Mouse (Mus musculus): ENCODE data around the gene Serpina3c. TPM values are rescaled to one million over a fixed set of nuclear protein-coding genes. Genes with fewer than 3 reads are reported as not detected.
A peak's percentile ranks its signal among the peaks of the same experiment; 100 is the strongest.

Serpina3c gene
- not detected in 2 replicates for polyA plus RNA-seq (2014; fragmentation: Nextera tagmentation; extraction: Ambion mirVana)

GRCm38 (mm10) chr12:104153656-104154055 lies at the start of gene Serpina3c:
Gene Serpina3c (minus strand): TSS chr12:104153870.
- DNase-seq (ENCODE audit: low spot score) (peak; percentile 31), ATAC-seq (replicated peaks; ENCODE audit: low FRiP score, low TSS enrichment, low read depth) (no peak)
- WGBS = 93% methylated on average over 2 of the region's 2 CpGs

GRCm38 (mm10) chr12:104190852-104191251 lies 37.2 kb upstream of the Serpina3c start:
- H3K4me3 ChIP-seq (ENCODE audit: low read depth, low read length) = no peak overlapping the region
- no peak overlapping the region for H3K27ac ChIP-seq (ENCODE audit: low read depth)
- no peak for ATAC-seq (replicated peaks; ENCODE audit: low FRiP score, low TSS enrichment, low read depth)

More at GRCm38 (mm10) chr12:104153656-104154055, at the start of gene Serpina3c:
- no peak within 1 kb of the TSS for H3K4me3 ChIP-seq (ENCODE audit: low read depth, low read length)
- H3K4me2 ChIP-seq (ENCODE audit: low read length) = no peak within 1 kb of the TSS
- no peaks in the 10 kb centered on the region for H3K9me3 ChIP-seq (ENCODE audit: control insufficient read depth, low read length)
- H3K36me3 ChIP-seq (ENCODE audit: control insufficient read depth, insufficient read depth, low read length) = no peaks in the 10 kb centered on the region
- H3K27me3 ChIP-seq (replicated peaks; ENCODE audit: control insufficient read depth, insufficient read depth, low read length) = no peaks in the 10 kb centered on the region
- H3K4me1 ChIP-seq (replicated peaks; ENCODE audit: control insufficient read depth, insufficient read depth, low read length) = no peaks in the 10 kb centered on the region
- no peak within 1 kb of the TSS for H3K27ac ChIP-seq (ENCODE audit: low read depth)
- no peak within 1 kb of the TSS for H3K9ac ChIP-seq (ENCODE audit: low read length)

GRCm38 (mm10) chr12:104189246-104189645 lies 35.6 kb upstream of the Serpina3c start:
- Histone ChIP-seq H3K27me3 (replicated peaks; ENCODE audit: control insufficient read depth, insufficient read depth, low read length) (no peaks in the 10 kb centered on the region), H3K4me3 (ENCODE audit: low read depth, low read length) (no peak overlapping the region), H3K4me2 (ENCODE audit: low read length) (no peak overlapping the region), H3K9me3 (ENCODE audit: control insufficient read depth, low read length) (no peaks in the 10 kb centered on the region), H3K27ac (ENCODE audit: low read depth) (no peak overlapping the region), H3K36me3 (ENCODE audit: control insufficient read depth, insufficient read depth, low read length) (no peaks in the 10 kb centered on the region), H3K9ac (ENCODE audit: low read length) (no peak overlapping the region), H3K4me1 (replicated peaks; ENCODE audit: control insufficient read depth, insufficient read depth, low read length) (no peaks in the 10 kb centered on the region)
- DNase-seq (ENCODE audit: low spot score) = no peak
- ATAC-seq (replicated peaks; ENCODE audit: low FRiP score, low TSS enrichment, low read depth) = no peak
- WGBS = 67% methylated on average over 2 of the region's 2 CpGs

More at GRCm38 (mm10) chr12:104190852-104191251, 37.2 kb upstream of the Serpina3c start:
- Histone ChIP-seq H3K4me2 (ENCODE audit: low read length) (no peak overlapping the region), H3K9ac (ENCODE audit: low read length) (no peak overlapping the region), H3K36me3 (ENCODE audit: control insufficient read depth, insufficient read depth, low read length) (no peaks in the 10 kb centered on the region), H3K4me1 (replicated peaks; ENCODE audit: control insufficient read depth, insufficient read depth, low read length) (no peaks in the 10 kb centered on the region), H3K9me3 (ENCODE audit: control insufficient read depth, low read length) (no peaks in the 10 kb centered on the region), H3K27me3 (replicated peaks; ENCODE audit: control insufficient read depth, insufficient read depth, low read length) (no peaks in the 10 kb centered on the region)
- DNase-seq (ENCODE audit: low spot score) = no peak

- Histone ChIP-seq H3K36me3 (ENCODE audit: control insufficient read depth, insufficient read depth, low read length) (no peaks in the 10 kb centered on the region), H3K4me3 (ENCODE audit: low read depth, low read length) (no peak overlapping the region), H3K9ac (ENCODE audit: low read length) (no peak overlapping the region), H3K4me1 (replicated peaks; ENCODE audit: control insufficient read depth, insufficient read depth, low read length) (no peaks in the 10 kb centered on the region), H3K27me3 (replicated peaks; ENCODE audit: control insufficient read depth, insufficient read depth, low read length) (no peaks in the 10 kb centered on the region), H3K27ac (ENCODE audit: low read depth) (no peak overlapping the region), H3K9me3 (ENCODE audit: control insufficient read depth, low read length) (no peaks in the 10 kb centered on the region), H3K4me2 (ENCODE audit: low read length) (no peak overlapping the region)
- DNase-seq (ENCODE audit: low spot score) (peak; percentile 35), ATAC-seq (replicated peaks; ENCODE audit: low FRiP score, low TSS enrichment, low read depth) (no peak)
- WGBS = 86% methylated on average over 3 of the region's 3 CpGs
Measured at GRCm38 (mm10) chr12:104186041-104186581, 32.4 kb upstream of the Serpina3c start.

- Histone ChIP-seq H3K27me3 (replicated peaks; ENCODE audit: control insufficient read depth, insufficient read depth, low read length) (no peaks in the 10 kb centered on the region), H3K4me1 (replicated peaks; ENCODE audit: control insufficient read depth, insufficient read depth, low read length) (no peaks in the 10 kb centered on the region), H3K9me3 (ENCODE audit: control insufficient read depth, low read length) (no peaks in the 10 kb centered on the region), H3K4me2 (ENCODE audit: low read length) (no peak overlapping the region), H3K27ac (ENCODE audit: low read depth) (no peak overlapping the region), H3K36me3 (ENCODE audit: control insufficient read depth, insufficient read depth, low read length) (no peaks in the 10 kb centered on the region), H3K9ac (ENCODE audit: low read length) (no peak overlapping the region), H3K4me3 (ENCODE audit: low read depth, low read length) (no peak overlapping the region)
- no peak for ATAC-seq (replicated peaks; ENCODE audit: low FRiP score, low TSS enrichment, low read depth)
- WGBS = 74% methylated on average over 4 of the region's 4 CpGs
- no peak for DNase-seq (ENCODE audit: low spot score)
Measured at GRCm38 (mm10) chr12:104185046-104185445, 31.4 kb upstream of the Serpina3c start.

- WGBS = 76% methylated on average over 2 of the region's 2 CpGs
- no peaks in the 10 kb centered on the region for H3K9me3 ChIP-seq (ENCODE audit: control insufficient read depth, low read length)
- no peak overlapping the region for H3K4me3 ChIP-seq (ENCODE audit: low read depth, low read length)
- no peak overlapping the region for H3K4me2 ChIP-seq (ENCODE audit: low read length)
- ATAC-seq (replicated peaks; ENCODE audit: low FRiP score, low TSS enrichment, low read depth) (no peak), DNase-seq (ENCODE audit: low spot score) (no peak)
- no peaks in the 10 kb centered on the region for H3K27me3 ChIP-seq (replicated peaks; ENCODE audit: control insufficient read depth, insufficient read depth, low read length)
- no peak overlapping the region for H3K9ac ChIP-seq (ENCODE audit: low read length)
- no peak overlapping the region for H3K27ac ChIP-seq (ENCODE audit: low read depth)
- H3K4me1 ChIP-seq (replicated peaks; ENCODE audit: control insufficient read depth, insufficient read depth, low read length) = no peaks in the 10 kb centered on the region
- H3K36me3 ChIP-seq (ENCODE audit: control insufficient read depth, insufficient read depth, low read length) = no peaks in the 10 kb centered on the region
Measured at GRCm38 (mm10) chr12:104178987-104179386, 25.3 kb upstream of the Serpina3c start.

GRCm38 (mm10) chr12:104178577-104178976 lies 24.9 kb upstream of the Serpina3c start:
- Histone ChIP-seq H3K4me3 (ENCODE audit: low read depth, low read length) (no peak overlapping the region), H3K9ac (ENCODE audit: low read length) (no peak overlapping the region), H3K36me3 (ENCODE audit: control insufficient read depth, insufficient read depth, low read length) (no peaks in the 10 kb centered on the region), H3K4me1 (replicated peaks; ENCODE audit: control insufficient read depth, insufficient read depth, low read length) (no peaks in the 10 kb centered on the region), H3K9me3 (ENCODE audit: control insufficient read depth, low read length) (no peaks in the 10 kb centered on the region), H3K27ac (ENCODE audit: low read depth) (no peak overlapping the region), H3K4me2 (ENCODE audit: low read length) (no peak overlapping the region), H3K27me3 (replicated peaks; ENCODE audit: control insufficient read depth, insufficient read depth, low read length) (no peaks in the 10 kb centered on the region)
- DNase-seq (ENCODE audit: low spot score) (no peak), ATAC-seq (replicated peaks; ENCODE audit: low FRiP score, low TSS enrichment, low read depth) (no peak)

GRCm38 (mm10) chr12:104175636-104176035 lies 22.0 kb upstream of the Serpina3c start:
- 79% methylated on average over 3 of the region's 3 CpGs for WGBS
- Histone ChIP-seq H3K27me3 (replicated peaks; ENCODE audit: control insufficient read depth, insufficient read depth, low read length) (no peaks in the 10 kb centered on the region), H3K4me3 (ENCODE audit: low read depth, low read length) (no peak overlapping the region), H3K27ac (ENCODE audit: low read depth) (no peak overlapping the region), H3K4me1 (replicated peaks; ENCODE audit: control insufficient read depth, insufficient read depth, low read length) (no peaks in the 10 kb centered on the region), H3K9me3 (ENCODE audit: control insufficient read depth, low read length) (no peaks in the 10 kb centered on the region), H3K9ac (ENCODE audit: low read length) (no peak overlapping the region), H3K36me3 (ENCODE audit: control insufficient read depth, insufficient read depth, low read length) (no peaks in the 10 kb centered on the region), H3K4me2 (ENCODE audit: low read length) (no peak overlapping the region)
- DNase-seq (ENCODE audit: low spot score) (no peak), ATAC-seq (replicated peaks; ENCODE audit: low FRiP score, low TSS enrichment, low read depth) (no peak)

GRCm38 (mm10) chr12:104174747-104175146 lies 21.1 kb upstream of the Serpina3c start:
- Histone ChIP-seq H3K27ac (ENCODE audit: low read depth) (no peak overlapping the region), H3K9ac (ENCODE audit: low read length) (no peak overlapping the region), H3K36me3 (ENCODE audit: control insufficient read depth, insufficient read depth, low read length) (no peaks in the 10 kb centered on the region), H3K9me3 (ENCODE audit: control insufficient read depth, low read length) (no peaks in the 10 kb centered on the region), H3K4me2 (ENCODE audit: low read length) (no peak overlapping the region), H3K4me1 (replicated peaks; ENCODE audit: control insufficient read depth, insufficient read depth, low read length) (no peaks in the 10 kb centered on the region), H3K27me3 (replicated peaks; ENCODE audit: control insufficient read depth, insufficient read depth, low read length) (no peaks in the 10 kb centered on the region), H3K4me3 (ENCODE audit: low read depth, low read length) (no peak overlapping the region)
- no peak for DNase-seq (ENCODE audit: low spot score)
- ATAC-seq (replicated peaks; ENCODE audit: low FRiP score, low TSS enrichment, low read depth) = no peak
- WGBS = 61% methylated on average over 3 of the region's 3 CpGs
